Mouse (Mus musculus) limb, embryonic 14.5 days (tissue): ENCODE measurements around the gene Deup1. TPM values are rescaled to one million over a fixed set of nuclear protein-coding genes. Genes with fewer than 3 reads are reported as not detected.

Experiments used
- ATAC-seq: fragments of 200-750 bp; cut with Nextera tagmentation; 2 replicates; pipeline ENCODE4 v1.8.0; 2017; ENCODE audit warnings: low read depth, moderate number of reproducible peaks, moderate TSS enrichment; ENCODE audit not compliant: low FRiP score
- DNase-seq: peaks from one replicate; pipeline ENCODE4 v3.0.0-alpha.2; 2015; ENCODE audit warnings: low spot score
- H3K27ac ChIP-seq: fragments of 300-500 bp; sonication (generic); replicated peaks from 2 replicates; pipeline ENCODE4 v1.5.1; 2014; ENCODE audit warnings: low read depth, mild to moderate bottlenecking, low read length, moderate library complexity, mixed read lengths
- H3K27me3 ChIP-seq: fragments of 300-500 bp; sonication (generic); 2 replicates; pipeline ENCODE4 v1.6.1; 2014; ENCODE audit warnings: low read length, mixed read lengths; ENCODE audit not compliant: control insufficient read depth, insufficient read depth
- H3K36me3 ChIP-seq: fragments of 300-500 bp; sonication (generic); 2 replicates; pipeline ENCODE4 v1.6.1; 2014; ENCODE audit warnings: mild to moderate bottlenecking, low read length, moderate library complexity, mixed read lengths; ENCODE audit not compliant: control insufficient read depth, insufficient read depth
- H3K4me1 ChIP-seq: fragments of 300-500 bp; sonication (generic); 2 replicates; pipeline ENCODE4 v1.6.1; 2014; ENCODE audit warnings: antibody characterized with exemption, low read length, mixed read lengths; ENCODE audit not compliant: control insufficient read depth, insufficient read depth
- H3K4me2 ChIP-seq: fragments of 300-500 bp; sonication (generic); replicated peaks from 2 replicates; pipeline ENCODE4 v1.6.1; 2014; ENCODE audit warnings: low read depth, mild to moderate bottlenecking, low read length, moderate library complexity; ENCODE audit not compliant: severe bottlenecking
- H3K4me3 ChIP-seq: fragments of 300-500 bp; sonication (generic); replicated peaks from 2 replicates; pipeline ENCODE4 v1.5.1; 2014; ENCODE audit warnings: low read length
- H3K9ac ChIP-seq: fragments of 300-500 bp; sonication (generic); 2 replicates; pipeline ENCODE4 v1.6.1; 2014; ENCODE audit warnings: mild to moderate bottlenecking, low read depth, low read length, moderate library complexity; ENCODE audit not compliant: severe bottlenecking
- H3K9me3 ChIP-seq: fragments of 300-500 bp; sonication (generic); 2 replicates; pipeline ENCODE4 v1.6.1; 2016; ENCODE audit warnings: low read length; ENCODE audit not compliant: control insufficient read depth
- POLR2A ChIP-seq: fragments of 200-500 bp; IDR thresholded peaks from 2 replicates; pipeline ENCODE4 v1.8.0; 2012; ENCODE audit warnings: inconsistent platforms, mild to moderate bottlenecking, moderate library complexity, borderline replicate concordance; ENCODE audit not compliant: insufficient read depth, insufficient read length; ENCODE audit errors: extremely low read depth
- WGBS: fragments of 180-500 bp; shearing (Covaris S2); extraction: QIAGEN DNeasy Blood & Tissue Kit; methylation state at CpG from one replicate; pipeline ENCODE4 v1.1.7; 2014; 5-methylcytosine and 5-hydroxymethylcytosine counted together
- polyA plus RNA-seq, 2 experiments: library from polyadenylated mRNA; depleted of rRNA in 1 of 2; stranded (reverse) in 1 of 2; unstranded in 1 of 2; fragments of >200 nt; fragmentation: Nextera tagmentation in 1 of 2; extraction: Ambion mirVana in 1 of 2; gene quantifications; 2 replicates each; pipeline versions ENCODE4 v1.2.1 to v1.2.3; 2012 to 2014

The Deup1 gene
- polyA plus RNA-seq, 2 experiments, result 0.10 TPM; not detected in 1

DNA sequence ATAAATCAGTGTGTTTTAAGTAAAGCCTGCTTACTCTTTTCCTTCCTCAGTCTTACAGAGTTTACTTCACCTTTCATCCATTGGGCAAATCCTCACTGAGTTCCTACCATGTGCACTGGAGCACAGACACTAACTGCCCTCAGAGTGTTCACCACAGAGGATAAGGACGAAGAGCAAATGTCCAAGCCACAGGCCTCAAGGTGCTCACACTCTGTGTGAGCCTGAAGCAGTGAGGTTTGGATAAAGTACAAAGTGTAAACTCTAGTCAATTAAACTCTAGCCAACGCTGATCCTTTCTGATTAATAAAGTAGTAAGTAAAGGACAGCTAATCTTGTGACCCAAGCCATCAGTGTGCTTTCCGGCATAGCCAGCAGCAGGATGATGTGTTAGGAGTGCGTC is 33.6 kb downstream of the Deup1 start:
- Histone ChIP-seq H3K9ac (no peak overlapping the region), H3K4me2 (no peak overlapping the region), H3K36me3 (no peaks in the 10 kb centered on the region), H3K4me3 (no peak overlapping the region), H3K4me1 (no peaks in the 10 kb centered on the region), H3K27ac (no peak overlapping the region), H3K27me3 (no peaks in the 10 kb centered on the region), H3K9me3 (no peaks in the 10 kb centered on the region)
- DNase-seq (no peak), ATAC-seq (no peak)
- WGBS, result 82% methylated on average over 4 of the region's 4 CpGs
- no peak for TF ChIP-seq POLR2A

DNA sequence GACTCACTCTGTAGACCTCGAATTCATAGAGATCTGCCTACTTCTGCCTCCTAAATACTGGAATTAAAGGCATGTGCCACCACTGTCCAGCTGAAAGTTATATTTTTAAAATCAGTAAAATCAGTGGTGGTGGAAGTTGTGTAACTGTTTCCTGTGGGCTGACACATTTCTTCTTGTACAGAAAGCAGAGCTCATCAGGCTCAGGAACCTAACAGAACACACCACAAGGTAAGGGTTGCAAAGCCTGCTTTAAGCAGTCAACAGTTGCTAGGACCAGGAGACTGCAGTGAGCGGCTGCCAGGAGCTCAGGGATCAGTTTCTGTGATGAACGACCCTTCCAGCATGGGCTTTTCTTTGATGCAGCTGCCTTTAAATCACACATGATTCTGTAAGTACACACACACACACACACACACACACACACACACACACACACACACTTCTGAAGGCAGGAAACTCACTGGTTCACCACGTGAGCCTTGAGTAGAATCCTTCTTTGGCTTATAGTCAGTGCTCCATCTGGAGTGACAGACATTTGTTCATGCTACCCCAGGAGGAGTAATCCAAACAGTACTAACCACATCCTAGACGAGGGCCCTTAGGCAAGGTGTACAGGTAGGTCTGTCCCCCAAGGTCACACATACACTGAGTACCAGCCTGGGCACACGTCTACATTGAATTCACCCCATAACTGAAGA is 40.4 kb downstream of the Deup1 start:
- H3K27me3 ChIP-seq, result no peaks in the 10 kb centered on the region
- H3K9ac ChIP-seq, result no peak overlapping the region
- H3K36me3 ChIP-seq, result no peaks in the 10 kb centered on the region
- ATAC-seq (no peak), DNase-seq (no peak)
- TF ChIP-seq POLR2A, result no peak
- no peaks in the 10 kb centered on the region for H3K4me1 ChIP-seq
- H3K9me3 ChIP-seq, result no peaks in the 10 kb centered on the region
- no peak overlapping the region for H3K4me3 ChIP-seq
- no peak overlapping the region for H3K4me2 ChIP-seq
- H3K27ac ChIP-seq, result no peak overlapping the region
- 46% methylated on average over 6 of the region's 6 CpGs for WGBS

DNA sequence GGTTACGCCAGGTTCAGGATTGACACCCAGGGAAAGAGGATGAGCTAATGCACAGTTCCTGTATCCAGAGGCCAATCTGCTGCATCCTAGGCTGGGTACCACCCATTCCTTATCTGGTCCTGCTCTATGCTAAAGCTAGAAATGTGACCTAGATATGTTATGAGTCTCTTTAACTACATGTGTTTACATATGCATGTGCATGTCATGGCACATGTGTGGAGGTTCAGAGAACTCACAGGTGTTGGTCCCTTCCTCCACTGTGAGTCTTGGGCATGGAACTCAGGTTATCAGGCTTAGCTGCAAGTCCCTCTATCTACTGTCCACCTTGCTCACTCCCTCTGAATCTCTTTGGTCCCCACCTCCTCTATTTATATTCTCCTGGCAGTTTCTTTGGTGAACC is 41.8 kb downstream of the Deup1 start:
- no peak for TF ChIP-seq POLR2A
- Histone ChIP-seq H3K36me3 (no peaks in the 10 kb centered on the region), H3K9ac (no peak overlapping the region), H3K4me1 (no peaks in the 10 kb centered on the region), H3K9me3 (no peaks in the 10 kb centered on the region), H3K4me3 (no peak overlapping the region), H3K27me3 (no peaks in the 10 kb centered on the region), H3K27ac (no peak overlapping the region), H3K4me2 (no peak overlapping the region)
- no peak for ATAC-seq
- no peak for DNase-seq
- 83% methylated on average over 1 of the region's 1 CpGs for whole genome bisulfite sequencing

DNA sequence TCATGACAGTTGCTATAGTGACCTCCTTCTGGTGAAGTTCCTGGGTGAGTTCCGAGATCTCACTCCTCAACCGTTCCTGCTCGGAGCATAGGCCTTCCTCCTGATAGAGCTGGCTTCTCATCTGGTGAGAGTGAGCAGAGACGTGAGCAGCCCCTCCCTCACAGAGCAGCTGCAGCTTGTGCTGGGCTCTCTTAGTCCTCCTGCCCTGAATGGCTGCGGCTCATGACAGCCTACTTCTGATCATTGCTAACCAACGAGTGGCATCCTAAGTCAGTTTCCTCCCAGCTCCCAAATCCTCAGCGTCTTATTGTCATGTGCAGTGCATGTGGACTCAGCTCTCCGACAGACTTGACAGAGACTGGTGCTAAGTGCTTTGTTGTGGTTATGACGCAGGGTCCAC is 43.5 kb downstream of the Deup1 start:
- Histone ChIP-seq H3K9ac (no peak overlapping the region), H3K4me2 (no peak overlapping the region), H3K9me3 (no peaks in the 10 kb centered on the region), H3K27ac (no peak overlapping the region), H3K36me3 (no peaks in the 10 kb centered on the region), H3K27me3 (no peaks in the 10 kb centered on the region), H3K4me1 (no peaks in the 10 kb centered on the region), H3K4me3 (no peak overlapping the region)
- DNase-seq (no peak), ATAC-seq (peak; percentile 57; the same call in 1 of the 2 replicates)
- TF ChIP-seq POLR2A, result no peak
- 85% methylated on average over 9 of the region's 9 CpGs for WGBS

DNA sequence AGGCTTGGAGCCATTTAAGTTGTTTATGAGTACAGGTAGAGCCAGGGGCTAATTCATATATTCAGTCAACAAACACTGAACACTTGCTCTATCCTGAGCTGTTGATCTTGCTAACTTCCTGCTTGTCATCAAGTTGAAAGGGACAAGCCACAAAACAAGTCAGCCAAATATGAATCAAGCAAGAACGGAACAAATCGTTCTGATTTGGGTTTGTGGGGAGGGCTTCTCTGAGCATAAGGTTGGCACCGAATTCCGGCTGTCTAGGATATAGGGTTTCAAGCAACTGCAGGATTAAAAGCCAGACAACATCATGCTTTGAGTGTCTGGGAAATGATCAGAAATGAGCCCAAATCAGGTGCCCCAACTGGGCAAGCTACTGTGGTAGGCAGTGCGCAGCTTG is 45.7 kb downstream of the Deup1 start:
- no peaks in the 10 kb centered on the region for H3K4me1 ChIP-seq
- H3K27me3 ChIP-seq, result no peaks in the 10 kb centered on the region
- ATAC-seq (no peak), DNase-seq (no peak)
- H3K27ac ChIP-seq, result no peak overlapping the region
- TF ChIP-seq POLR2A, result no peak
- H3K9ac ChIP-seq, result no peak overlapping the region
- 81% methylated on average over 5 of the region's 5 CpGs for WGBS
- H3K4me3 ChIP-seq, result no peak overlapping the region
- H3K9me3 ChIP-seq, result no peaks in the 10 kb centered on the region
- H3K36me3 ChIP-seq, result no peaks in the 10 kb centered on the region
- no peak overlapping the region for H3K4me2 ChIP-seq
